Mouse (Mus musculus) cerebellum, adult 2 months (tissue): ENCODE results near the gene Gadl1.

Source experiments
- CTCF ChIP-seq: fragments of 200-500 bp; IDR thresholded peaks from 2 replicates; pipeline ENCODE4 v1.5.1; 2011; ENCODE audit warnings: low read depth, mild to moderate bottlenecking, control low read depth, low read length, moderate library complexity, borderline replicate concordance; ENCODE audit not compliant: insufficient read depth
- POLR2A ChIP-seq: fragments of 200-500 bp; IDR thresholded peaks from 2 replicates; pipeline ENCODE4 v1.6.1; 2011; ENCODE audit warnings: low read length, control low read depth, borderline replicate concordance; ENCODE audit not compliant: insufficient read depth

DNA sequence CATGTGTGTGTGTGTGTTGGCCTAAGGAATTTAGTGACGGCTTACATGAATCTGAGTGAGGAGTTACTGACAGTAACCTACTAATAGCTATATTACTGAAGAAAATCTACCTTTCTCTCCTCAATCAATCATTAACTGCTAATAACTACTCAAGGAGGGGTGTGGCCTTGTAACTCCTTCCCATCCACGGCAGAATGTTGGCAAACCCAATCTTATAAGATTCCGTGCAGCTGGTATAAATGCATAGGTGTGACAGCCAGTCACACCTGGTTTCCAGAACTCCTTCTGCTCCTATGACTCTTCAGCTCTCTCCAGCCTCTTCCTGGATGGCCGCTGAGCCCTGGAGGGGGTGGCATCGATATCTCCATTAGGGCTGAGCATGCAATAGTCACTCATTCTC, 25.8 kb upstream of the Gadl1 start:
- TF ChIP-seq POLR2A = no peak
- TF ChIP-seq CTCF = no peak
